Mouse (Mus musculus): Measurements from ENCODE around the gene Fbxo8. TPM values are rescaled to one million over a fixed set of nuclear protein-coding genes. Genes with fewer than 3 reads are reported as not detected.

The Fbxo8 gene
- total RNA-seq (2021) = 10 to 100 TPM; 34.6 to 35.3 TPM
- long read RNA-seq, experiment 1, transcript Fbxo8-201 (6 exons, 3,571 nt) = major isoform, 20 of 25 reads
- long read RNA-seq, experiment 1, partial matches to known transcripts = 1 of 25 reads
- long read RNA-seq, experiment 1, other reads (novel, unspliced or antisense) = 4 of 25 reads
- long read RNA-seq, experiment 2, transcript Fbxo8-201 (6 exons, 3,571 nt) = major isoform, 9 of 13 reads
- long read RNA-seq, experiment 2, partial matches to known transcripts = 0 of 13 reads
- long read RNA-seq, experiment 2, other reads (novel, unspliced or antisense) = 4 of 13 reads

GRCm38 (mm10) chr8:56550558-56551360 lies at the start of gene Fbxo8, which contains the start of gene Cep44:
Gene Fbxo8 (plus strand): TSS chr8:56551090.
Gene Cep44 (minus strand): TSS chr8:56551047.
- DNase-seq (ENCODE audit: low spot score) = peak; percentile 78

- no peak for DNase-seq (ENCODE audit: low spot score)
These were observed 49.0 kb upstream of the Fbxo8 start for GRCm38 (mm10) chr8:56501911-56502310.

GRCm38 (mm10) chr8:56508318-56508951 lies 42.5 kb upstream of the Fbxo8 start:
- DNase-seq (ENCODE audit: low spot score) = no peak

- no peak for DNase-seq (ENCODE audit: low spot score)
These were observed 41.9 kb upstream of the Fbxo8 start for GRCm38 (mm10) chr8:56508952-56509479.

GRCm38 (mm10) chr8:56518848-56519247 lies 32.0 kb upstream of the Fbxo8 start:
- DNase-seq (ENCODE audit: low spot score) = no peak

- no peak for DNase-seq (ENCODE audit: low spot score)
These were observed 30.6 kb upstream of the Fbxo8 start for GRCm38 (mm10) chr8:56520249-56520648.

GRCm38 (mm10) chr8:56521051-56521450 lies 29.8 kb upstream of the Fbxo8 start:
- DNase-seq (ENCODE audit: low spot score) = no peak

- no peak for DNase-seq (ENCODE audit: low spot score)
These were observed 22.0 kb upstream of the Fbxo8 start for GRCm38 (mm10) chr8:56528869-56529268.

- peak; percentile 41 for DNase-seq (ENCODE audit: low spot score)
These were observed 20.5 kb upstream of the Fbxo8 start for GRCm38 (mm10) chr8:56530359-56530758.

GRCm38 (mm10) chr8:56540706-56541105 lies 10.2 kb upstream of the Fbxo8 start:
- DNase-seq (ENCODE audit: low spot score) = no peak

GRCm38 (mm10) chr8:56547866-56548265 lies 3.0 kb upstream of the Fbxo8 start:
- DNase-seq (ENCODE audit: low spot score) = no peak

- DNase-seq (ENCODE audit: low spot score) = peak; percentile 95
These were observed 517 bp downstream of the Fbxo8 start for GRCm38 (mm10) chr8:56551361-56551852.

- no peak for DNase-seq (ENCODE audit: low spot score)
These were observed 1.2 kb downstream of the Fbxo8 start for GRCm38 (mm10) chr8:56552045-56552444.

GRCm38 (mm10) chr8:56552551-56553103 lies 1.7 kb downstream of the Fbxo8 start:
- no peak for DNase-seq (ENCODE audit: low spot score)

- DNase-seq (ENCODE audit: low spot score) = no peak
These were observed 13.6 kb downstream of the Fbxo8 start for GRCm38 (mm10) chr8:56564399-56565047.

- no peak for DNase-seq (ENCODE audit: low spot score)
These were observed 16.0 kb downstream of the Fbxo8 start for GRCm38 (mm10) chr8:56566856-56567255.

- DNase-seq (ENCODE audit: low spot score) = no peak
These were observed 30.0 kb downstream of the Fbxo8 start for GRCm38 (mm10) chr8:56580918-56581317.

- DNase-seq (ENCODE audit: low spot score) = no peak
These were observed 32.0 kb downstream of the Fbxo8 start for GRCm38 (mm10) chr8:56582841-56583240.

- DNase-seq (ENCODE audit: low spot score) = no peak
These were observed 38.1 kb downstream of the Fbxo8 start for GRCm38 (mm10) chr8:56589004-56589403.

- no peak for DNase-seq (ENCODE audit: low spot score)
These were observed 40.2 kb downstream of the Fbxo8 start for GRCm38 (mm10) chr8:56591084-56591483.

GRCm38 (mm10) chr8:56591502-56591901 lies 40.6 kb downstream of the Fbxo8 start:
- DNase-seq (ENCODE audit: low spot score) = no peak
